Mouse (Mus musculus): ENCODE data around the gene 3110040M04Rik.

GRCm38 (mm10) chr1:151215985-151216384, 12.1 kb downstream of the 3110040M04Rik start:
- TF ChIP-seq CTCF (IDR thresholded peaks at IDR 0.05; ENCODE audit: extremely low read depth, insufficient read depth, insufficient read length, insufficient replicate concordance), result no peak
- TF ChIP-seq POLR2A (IDR thresholded peaks at IDR 0.05; ENCODE audit: low read depth, low read length), result no peak
